Mouse (Mus musculus) lung, adult 18-20 months (tissue): ENCODE measurements around the gene Dpysl5.

Source experiments
- DNase-seq, 2 experiments: peaks; one replicate each; pipeline ENCODE4 v3.0.0; 2022; ENCODE audit warnings: mixed read lengths in 2 of 2

Dpysl5 gene

GRCm38 (mm10) chr5:30709744-30710383 is 1.5 kb upstream of the Dpysl5 start:
- DNase-seq = peak; percentile 70 to 79

GRCm38 (mm10) chr5:30710486-30710885 is 878 bp upstream of the Dpysl5 start:
- no peak for DNase-seq

GRCm38 (mm10) chr5:30712002-30712390 is 632 bp downstream of the Dpysl5 start:
- no peak for DNase-seq

- peak in 1 of 2 experiments; percentile 9 for DNase-seq
These were observed 1.3 kb downstream of the Dpysl5 start for GRCm38 (mm10) chr5:30712441-30713298.

- DNase-seq = no peak
These were observed 1.9 kb downstream of the Dpysl5 start for GRCm38 (mm10) chr5:30713299-30713675.

GRCm38 (mm10) chr5:30713691-30714090 is 2.3 kb downstream of the Dpysl5 start:
- DNase-seq = no peak

- no peak for DNase-seq
These were observed 4.9 kb downstream of the Dpysl5 start for GRCm38 (mm10) chr5:30716311-30716710.

- DNase-seq = no peak
These were observed 6.1 kb downstream of the Dpysl5 start for GRCm38 (mm10) chr5:30717506-30717905.

- DNase-seq = no peak
These were observed 6.8 kb downstream of the Dpysl5 start for GRCm38 (mm10) chr5:30717991-30718703.

- no peak for DNase-seq
These were observed 10.6 kb downstream of the Dpysl5 start for GRCm38 (mm10) chr5:30721935-30722334.

GRCm38 (mm10) chr5:30726151-30726693 is 14.9 kb downstream of the Dpysl5 start:
- no peak for DNase-seq

GRCm38 (mm10) chr5:30732511-30732910 is 21.1 kb downstream of the Dpysl5 start:
- no peak for DNase-seq

GRCm38 (mm10) chr5:30734666-30735065 is 23.3 kb downstream of the Dpysl5 start:
- DNase-seq = no peak

- no peak for DNase-seq
These were observed 26.9 kb downstream of the Dpysl5 start for GRCm38 (mm10) chr5:30738127-30738828.

- DNase-seq = no peak
These were observed 28.2 kb downstream of the Dpysl5 start for GRCm38 (mm10) chr5:30739595-30739994.

GRCm38 (mm10) chr5:30749582-30750311 is 38.4 kb downstream of the Dpysl5 start:
- no peak for DNase-seq

GRCm38 (mm10) chr5:30751071-30751470 is 39.7 kb downstream of the Dpysl5 start:
- no peak for DNase-seq

GRCm38 (mm10) chr5:30753128-30753527 is 41.8 kb downstream of the Dpysl5 start:
- DNase-seq = no peak

GRCm38 (mm10) chr5:30755215-30755614 is 43.9 kb downstream of the Dpysl5 start:
- DNase-seq = no peak

GRCm38 (mm10) chr5:30762815-30763510 is 51.6 kb downstream of the Dpysl5 start:
- DNase-seq = no peak

- DNase-seq = no peak
These were observed 52.1 kb downstream of the Dpysl5 start for GRCm38 (mm10) chr5:30763511-30763830.
